Mouse (Mus musculus): ENCODE data around the gene Asb11. TPM values are rescaled to one million over a fixed set of nuclear protein-coding genes. Genes with fewer than 3 reads are reported as not detected.

Asb11 gene
- polyA plus RNA-seq, 1 experiment: not detected

GRCm38 (mm10) chrX:164419471-164419939 lies 17.3 kb upstream of the Asb11 start, which contains the start of gene Piga:
Piga (plus strand) TSS chrX:164419787.
- H3K27ac ChIP-seq (ENCODE audit: insufficient read depth, low read depth, low read length): peak within 1 kb of the TSS; percentile 46
- H3K4me1 ChIP-seq (ENCODE audit: control insufficient read depth, insufficient read depth, low read length): peaks cover 2% of the 10 kb centered on the region
- peak within 1 kb of the TSS; percentile 89 for H3K4me3 ChIP-seq (ENCODE audit: insufficient read depth, low read length)
- TF ChIP-seq CTCF (IDR thresholded peaks at IDR 0.05; ENCODE audit: low read depth, low read length) (no peak), POLR2A (IDR thresholded peaks at IDR 0.05; ENCODE audit: borderline replicate concordance, low read depth, low read length) (no peak)

GRCm38 (mm10) chrX:164419955-164420354 lies 16.8 kb upstream of the Asb11 start:
- Histone ChIP-seq H3K4me1 (ENCODE audit: control insufficient read depth, insufficient read depth, low read length) (peaks cover 2% of the 10 kb centered on the region), H3K4me3 (ENCODE audit: insufficient read depth, low read length) (peak overlapping the region; percentile 89), H3K27ac (ENCODE audit: insufficient read depth, low read depth, low read length) (peak overlapping the region; percentile 46)
- TF ChIP-seq CTCF (IDR thresholded peaks at IDR 0.05; ENCODE audit: low read depth, low read length): no peak
- no peak for TF ChIP-seq POLR2A (IDR thresholded peaks at IDR 0.05; ENCODE audit: borderline replicate concordance, low read depth, low read length)

- Histone ChIP-seq H3K4me1 (ENCODE audit: control insufficient read depth, insufficient read depth, low read length) (peaks cover 2% of the 10 kb centered on the region), H3K27ac (ENCODE audit: insufficient read depth, low read depth, low read length) (no peak overlapping the region), H3K4me3 (ENCODE audit: insufficient read depth, low read length) (peak overlapping the region; percentile 89)
- TF ChIP-seq POLR2A (IDR thresholded peaks at IDR 0.05; ENCODE audit: borderline replicate concordance, low read depth, low read length): no peak
- TF ChIP-seq CTCF (IDR thresholded peaks at IDR 0.05; ENCODE audit: low read depth, low read length): no peak
These were observed 16.3 kb upstream of the Asb11 start for GRCm38 (mm10) chrX:164420518-164420917.

GRCm38 (mm10) chrX:164424821-164425220 lies 12.0 kb upstream of the Asb11 start:
- Histone ChIP-seq H3K4me3 (ENCODE audit: insufficient read depth, low read length) (no peak overlapping the region), H3K4me1 (ENCODE audit: control insufficient read depth, insufficient read depth, low read length) (no peaks in the 10 kb centered on the region; the same call in 1 of the 2 replicates), H3K27ac (ENCODE audit: insufficient read depth, low read depth, low read length) (no peak overlapping the region)
- TF ChIP-seq POLR2A (IDR thresholded peaks at IDR 0.05; ENCODE audit: borderline replicate concordance, low read depth, low read length) (no peak), CTCF (IDR thresholded peaks at IDR 0.05; ENCODE audit: low read depth, low read length) (no peak)

GRCm38 (mm10) chrX:164427295-164427694 lies 9.5 kb upstream of the Asb11 start:
- Histone ChIP-seq H3K4me1 (ENCODE audit: control insufficient read depth, insufficient read depth, low read length) (peaks cover 6% of the 10 kb centered on the region), H3K4me3 (ENCODE audit: insufficient read depth, low read length) (no peak overlapping the region), H3K27ac (ENCODE audit: insufficient read depth, low read depth, low read length) (no peak overlapping the region)
- TF ChIP-seq POLR2A (IDR thresholded peaks at IDR 0.05; ENCODE audit: borderline replicate concordance, low read depth, low read length): no peak
- no peak for TF ChIP-seq CTCF (IDR thresholded peaks at IDR 0.05; ENCODE audit: low read depth, low read length)

- TF ChIP-seq CTCF (IDR thresholded peaks at IDR 0.05; ENCODE audit: low read depth, low read length): no peak
- no peak for TF ChIP-seq POLR2A (IDR thresholded peaks at IDR 0.05; ENCODE audit: borderline replicate concordance, low read depth, low read length)
- H3K27ac ChIP-seq (ENCODE audit: insufficient read depth, low read depth, low read length): no peak overlapping the region
- H3K4me1 ChIP-seq (ENCODE audit: control insufficient read depth, insufficient read depth, low read length): peaks cover 6% of the 10 kb centered on the region
- H3K4me3 ChIP-seq (ENCODE audit: insufficient read depth, low read length): no peak overlapping the region
These were observed 8.6 kb upstream of the Asb11 start for GRCm38 (mm10) chrX:164428224-164428623.

GRCm38 (mm10) chrX:164430621-164431020 lies 6.2 kb upstream of the Asb11 start:
- H3K4me3 ChIP-seq (ENCODE audit: insufficient read depth, low read length): no peak overlapping the region
- H3K27ac ChIP-seq (ENCODE audit: insufficient read depth, low read depth, low read length): no peak overlapping the region
- TF ChIP-seq POLR2A (IDR thresholded peaks at IDR 0.05; ENCODE audit: borderline replicate concordance, low read depth, low read length) (no peak), CTCF (IDR thresholded peaks at IDR 0.05; ENCODE audit: low read depth, low read length) (no peak)
- H3K4me1 ChIP-seq (ENCODE audit: control insufficient read depth, insufficient read depth, low read length): peaks cover 6% of the 10 kb centered on the region

GRCm38 (mm10) chrX:164431133-164431532 lies 5.7 kb upstream of the Asb11 start:
- H3K27ac ChIP-seq (ENCODE audit: insufficient read depth, low read depth, low read length): no peak overlapping the region
- TF ChIP-seq CTCF (IDR thresholded peaks at IDR 0.05; ENCODE audit: low read depth, low read length) (no peak), POLR2A (IDR thresholded peaks at IDR 0.05; ENCODE audit: borderline replicate concordance, low read depth, low read length) (no peak)
- peaks cover 6% of the 10 kb centered on the region for H3K4me1 ChIP-seq (ENCODE audit: control insufficient read depth, insufficient read depth, low read length)
- no peak overlapping the region for H3K4me3 ChIP-seq (ENCODE audit: insufficient read depth, low read length)

GRCm38 (mm10) chrX:164431541-164431940 lies 5.3 kb upstream of the Asb11 start:
- Histone ChIP-seq H3K4me3 (ENCODE audit: insufficient read depth, low read length) (no peak overlapping the region), H3K27ac (ENCODE audit: insufficient read depth, low read depth, low read length) (no peak overlapping the region), H3K4me1 (ENCODE audit: control insufficient read depth, insufficient read depth, low read length) (peaks cover 6% of the 10 kb centered on the region)
- TF ChIP-seq POLR2A (IDR thresholded peaks at IDR 0.05; ENCODE audit: borderline replicate concordance, low read depth, low read length): no peak
- TF ChIP-seq CTCF (IDR thresholded peaks at IDR 0.05; ENCODE audit: low read depth, low read length): no peak

- Histone ChIP-seq H3K4me3 (ENCODE audit: insufficient read depth, low read length) (no peak overlapping the region), H3K4me1 (ENCODE audit: control insufficient read depth, insufficient read depth, low read length) (peaks cover 6% of the 10 kb centered on the region), H3K27ac (ENCODE audit: insufficient read depth, low read depth, low read length) (no peak overlapping the region)
- TF ChIP-seq CTCF (IDR thresholded peaks at IDR 0.05; ENCODE audit: low read depth, low read length): no peak
- TF ChIP-seq POLR2A (IDR thresholded peaks at IDR 0.05; ENCODE audit: borderline replicate concordance, low read depth, low read length): no peak
These were observed 4.1 kb upstream of the Asb11 start for GRCm38 (mm10) chrX:164432682-164433081.

Data from bone marrow macrophage, adult 2 months (primary cell).